ENCODE assay signal across 7 mouse cellular contexts in genomic region chr2:119662220-119663182, GRCm38 (mm10). TPM values are rescaled to one million over a fixed set of nuclear protein-coding genes. Genes with fewer than 3 reads are reported as not detected.
DNase-seq lines count a peak whose midpoint lies in the region; ATAC-seq and TF ChIP-seq lines count a peak whose summit lies in the region.

Gene Ndufaf1, minus strand, starts transcription at chr2:119662827.

- no peak within 1 kb of the TSS for H3K27ac ChIP-seq in embryonic facial prominence, embryonic 12.5 days
- peak within 1 kb of the TSS; percentile 82 for H3K27ac ChIP-seq in kidney, adult 2 months (ENCODE audit: insufficient read depth, low read depth, low read length)
- H3K27ac ChIP-seq in limb, embryonic 12.5 days: 0 out of 2 replicates have a peak within 1 kb of the TSS, but pooled peaks have one; percentile 8
- peak within 1 kb of the TSS; percentile 57; the same call in 1 of the 2 replicates for H3K27ac ChIP-seq in midbrain, embryonic 15.5 days
- H3K27ac ChIP-seq in spleen, adult 2 months (ENCODE audit: insufficient read depth, low read length): peak within 1 kb of the TSS; percentile 69

- peak; percentile 75 for DNase-seq in adrenal gland, postnatal 25 days
- peak; percentile 85 to 95 for DNase-seq in heart, adult 18-20 months
- peak; percentile 90 for DNase-seq in kidney, adult 2 months
- DNase-seq in spleen, adult 2 months (ENCODE audit: low read depth in 1 of 2, low spot score in 2 of 2): peak; percentile 52 to 74

- peaks cover 26% of the 10 kb centered on the region for H3K36me3 ChIP-seq in embryonic facial prominence, embryonic 12.5 days
- H3K36me3 ChIP-seq in kidney, adult 2 months (ENCODE audit: control insufficient read depth, insufficient read depth, low read length): no peaks in the 10 kb centered on the region; the same call in 1 of the 2 replicates
- H3K36me3 ChIP-seq in limb, embryonic 12.5 days: peaks cover 27% of the 10 kb centered on the region
- peaks cover 3% of the 10 kb centered on the region; the same call in 1 of the 2 replicates for H3K36me3 ChIP-seq in midbrain, embryonic 15.5 days (replicated peaks)
- peaks cover 7% of the 10 kb centered on the region for H3K36me3 ChIP-seq in spleen, adult 2 months (ENCODE audit: control insufficient read depth, insufficient read depth, low read length)

- no peak for TF ChIP-seq POLR2A in kidney, adult 2 months (IDR thresholded peaks at IDR 0.05; ENCODE audit: low read depth, low read length)
- no peak; the same call in 1 of the 2 replicates for TF ChIP-seq POLR2A in spleen, adult 2 months (IDR thresholded peaks at IDR 0.05; ENCODE audit: low read depth, low read length)

- H3K4me2 ChIP-seq in embryonic facial prominence, embryonic 12.5 days (replicated peaks): peak within 1 kb of the TSS; percentile 69
- H3K4me2 ChIP-seq in limb, embryonic 12.5 days: peak within 1 kb of the TSS; percentile 79
- peak within 1 kb of the TSS; percentile 87 for H3K4me2 ChIP-seq in midbrain, embryonic 15.5 days

- H3K9me3 ChIP-seq in embryonic facial prominence, embryonic 12.5 days: no peaks in the 10 kb centered on the region
- H3K9me3 ChIP-seq in limb, embryonic 12.5 days: no peaks in the 10 kb centered on the region
- H3K9me3 ChIP-seq in midbrain, embryonic 15.5 days: no peaks in the 10 kb centered on the region

- H3K4me1 ChIP-seq in embryonic facial prominence, embryonic 12.5 days: peaks cover 9% of the 10 kb centered on the region; the same call in 1 of the 2 replicates
- H3K4me1 ChIP-seq in kidney, adult 2 months (ENCODE audit: control insufficient read depth, insufficient read depth, low read length): no peaks in the 10 kb centered on the region; the same call in 1 of the 2 replicates
- peaks cover 8% of the 10 kb centered on the region for H3K4me1 ChIP-seq in limb, embryonic 12.5 days (replicated peaks)
- peaks cover 10% of the 10 kb centered on the region for H3K4me1 ChIP-seq in midbrain, embryonic 15.5 days
- H3K4me1 ChIP-seq in spleen, adult 2 months (ENCODE audit: control insufficient read depth, insufficient read depth, insufficient read length): no peaks in the 10 kb centered on the region

- TF ChIP-seq CTCF in kidney, adult 2 months (conservative IDR thresholded peaks at IDR 0.05; ENCODE audit: insufficient read depth, insufficient read length, low read depth, low read length): no peak
- no peak for TF ChIP-seq CTCF in spleen, adult 2 months (IDR thresholded peaks at IDR 0.05; ENCODE audit: extremely low read depth, insufficient read depth, insufficient read length, insufficient replicate concordance)

- no peaks in the 10 kb centered on the region for H3K27me3 ChIP-seq in embryonic facial prominence, embryonic 12.5 days
- H3K27me3 ChIP-seq in kidney, adult 2 months (replicated peaks; ENCODE audit: control insufficient read depth, insufficient read depth, low read length): no peaks in the 10 kb centered on the region
- no peaks in the 10 kb centered on the region for H3K27me3 ChIP-seq in limb, embryonic 12.5 days
- no peaks in the 10 kb centered on the region for H3K27me3 ChIP-seq in midbrain, embryonic 15.5 days (replicated peaks)
- H3K27me3 ChIP-seq in spleen, adult 2 months (ENCODE audit: control insufficient read depth, insufficient read depth, low read length): no peaks in the 10 kb centered on the region

- H3K4me3 ChIP-seq in embryonic facial prominence, embryonic 12.5 days: peak within 1 kb of the TSS; percentile 84
- H3K4me3 ChIP-seq in kidney, adult 2 months (ENCODE audit: insufficient read depth, low read depth, low read length): peak within 1 kb of the TSS; percentile 100
- peak within 1 kb of the TSS; percentile 80 for H3K4me3 ChIP-seq in limb, embryonic 12.5 days (replicated peaks)
- peak within 1 kb of the TSS; percentile 84 for H3K4me3 ChIP-seq in midbrain, embryonic 15.5 days
- H3K4me3 ChIP-seq in spleen, adult 2 months (ENCODE audit: extremely low read depth, insufficient read depth, insufficient read length): peak within 1 kb of the TSS; percentile 83

- H3K9ac ChIP-seq in embryonic facial prominence, embryonic 12.5 days: peak within 1 kb of the TSS; percentile 70
- H3K9ac ChIP-seq in limb, embryonic 12.5 days (replicated peaks): peak within 1 kb of the TSS; percentile 76
- peak within 1 kb of the TSS; percentile 81 for H3K9ac ChIP-seq in midbrain, embryonic 15.5 days

- WGBS in embryonic facial prominence, embryonic 12.5 days: 2% methylated on average over 44 of the region's 44 CpGs
- 1% methylated on average over 44 of the region's 44 CpGs for WGBS in kidney, adult 2 months
- 2% methylated on average over 44 of the region's 44 CpGs for WGBS in limb, embryonic 12.5 days
- 1% methylated on average over 44 of the region's 44 CpGs for WGBS in midbrain, embryonic 15.5 days
- 1% methylated on average over 44 of the region's 44 CpGs for WGBS in spleen, adult 2 months

- ATAC-seq in embryonic facial prominence, embryonic 12.5 days (ENCODE audit: insufficient number of reproducible peaks, insufficient read depth, low FRiP score, low TSS enrichment): peak; percentile 56; the same call in 1 of the 2 replicates
- peak; percentile 75 for ATAC-seq in limb, embryonic 12.5 days (ENCODE audit: insufficient number of reproducible peaks, insufficient read depth, low FRiP score, low TSS enrichment, low read depth)
- ATAC-seq in midbrain, embryonic 15.5 days (replicated peaks): peak; percentile 92

RNA-seq across cellular contexts. Expression of gene Ndufaf1, which starts in this region (rescaled TPM):
- total RNA-seq in adrenal gland, postnatal 25 days (2021): 35.6 and 48.1 TPM in 2 replicates
- 46.6 and 50.7 TPM in 2 replicates for polyA plus RNA-seq in embryonic facial prominence, embryonic 12.5 days (2016; fragmentation: Nextera tagmentation; extraction: Ambion mirVana)
- 10 to 100 TPM; 66.3 to 68.9 TPM for total RNA-seq in heart, adult 18-20 months (2021)
- 8.1 and 13.1 TPM in 2 replicates for polyA plus RNA-seq in kidney, adult 2 months (2012; rRNA removed)
- polyA plus RNA-seq in limb, embryonic 12.5 days (2016; fragmentation: Nextera tagmentation; extraction: Ambion mirVana): 49.0 and 50.9 TPM in 2 replicates
- polyA plus RNA-seq in midbrain, embryonic 15.5 days (2015; fragmentation: Nextera tagmentation; extraction: Ambion mirVana): 37.0 and 37.5 TPM in 2 replicates
- 1.5 and 2.1 TPM in 2 replicates for polyA plus RNA-seq in spleen, adult 2 months (2012; rRNA removed)
